Mouse (Mus musculus) c-Kit-positive CD71-negative TER-119-negative erythroid progenitor cells, embryonic 14.5 days (primary cell): ENCODE measurements at regions not wholly inside any gene's neighbourhood (a gene's known extent, or its start where the extent isn't known, plus 50 kb on each side); places are given as distances from the start of the nearest gene placed in this dataset.

Experiments used
- DNase-seq: peaks from one replicate; pipeline ENCODE4 v3.0.0-alpha.2; 2013; ENCODE audit warnings: low read depth

GRCm38 (mm10) chr2:172613891-172614391, 64.5 kb downstream of the Tfap2c start:
- no peak for DNase-seq

- no peak for DNase-seq
Measured at GRCm38 (mm10) chr2:172615148-172615547, 65.8 kb downstream of the Tfap2c start.

GRCm38 (mm10) chr2:172615582-172615981, 66.2 kb downstream of the Tfap2c start:
- no peak for DNase-seq

- no peak for DNase-seq
Measured at GRCm38 (mm10) chr2:172619168-172619567, 69.8 kb downstream of the Tfap2c start.

GRCm38 (mm10) chr2:172620001-172620400, 70.6 kb downstream of the Tfap2c start:
- no peak for DNase-seq

- DNase-seq, result no peak
Measured at GRCm38 (mm10) chr2:172623707-172624106, 74.3 kb downstream of the Tfap2c start.

- DNase-seq, result no peak
Measured at GRCm38 (mm10) chr2:172627353-172628306, 78.2 kb downstream of the Tfap2c start.

- DNase-seq, result no peak
Measured at GRCm38 (mm10) chr2:172630333-172630732, 80.9 kb downstream of the Tfap2c start.

- DNase-seq, result no peak
Measured at GRCm38 (mm10) chr2:172642616-172643015, 93.2 kb downstream of the Tfap2c start.

- no peak for DNase-seq
Measured at GRCm38 (mm10) chr2:172643860-172644259, 94.5 kb downstream of the Tfap2c start.

GRCm38 (mm10) chr2:172644451-172644850, 95.1 kb downstream of the Tfap2c start:
- no peak for DNase-seq

- no peak for DNase-seq
Measured at GRCm38 (mm10) chr2:172648072-172648471, 98.7 kb downstream of the Tfap2c start.

GRCm38 (mm10) chr2:172660479-172660878, 111.1 kb downstream of the Tfap2c start:
- no peak for DNase-seq

GRCm38 (mm10) chr2:172660916-172661315, 111.5 kb downstream of the Tfap2c start:
- no peak for DNase-seq

- DNase-seq, result peak; percentile 16
Measured at GRCm38 (mm10) chr2:172661418-172661980, 112.1 kb downstream of the Tfap2c start.

GRCm38 (mm10) chr2:172662165-172662564, 112.8 kb downstream of the Tfap2c start:
- DNase-seq, result no peak

GRCm38 (mm10) chr2:172663681-172664080, 114.3 kb downstream of the Tfap2c start:
- DNase-seq, result no peak

GRCm38 (mm10) chr2:172673081-172673480, 123.7 kb downstream of the Tfap2c start:
- no peak for DNase-seq

GRCm38 (mm10) chr2:172674641-172675040, 125.2 kb downstream of the Tfap2c start:
- no peak for DNase-seq

- no peak for DNase-seq
Measured at GRCm38 (mm10) chr2:172675081-172675480, 125.7 kb downstream of the Tfap2c start.

GRCm38 (mm10) chr2:172690196-172690595, 140.8 kb downstream of the Tfap2c start:
- no peak for DNase-seq

GRCm38 (mm10) chr2:172690931-172691651, 141.7 kb downstream of the Tfap2c start:
- DNase-seq, result no peak
